Mouse (Mus musculus) urinary bladder, postnatal 14 days (tissue): Measurements from ENCODE around the gene Ndufs2.
A peak's percentile ranks its signal among the peaks of the same experiment; 100 is the strongest.

ENCODE experiments used
- DNase-seq: peaks from one replicate; pipeline ENCODE4 v3.0.0; 2021; ENCODE audit warnings: low spot score

The Ndufs2 gene

DNA sequence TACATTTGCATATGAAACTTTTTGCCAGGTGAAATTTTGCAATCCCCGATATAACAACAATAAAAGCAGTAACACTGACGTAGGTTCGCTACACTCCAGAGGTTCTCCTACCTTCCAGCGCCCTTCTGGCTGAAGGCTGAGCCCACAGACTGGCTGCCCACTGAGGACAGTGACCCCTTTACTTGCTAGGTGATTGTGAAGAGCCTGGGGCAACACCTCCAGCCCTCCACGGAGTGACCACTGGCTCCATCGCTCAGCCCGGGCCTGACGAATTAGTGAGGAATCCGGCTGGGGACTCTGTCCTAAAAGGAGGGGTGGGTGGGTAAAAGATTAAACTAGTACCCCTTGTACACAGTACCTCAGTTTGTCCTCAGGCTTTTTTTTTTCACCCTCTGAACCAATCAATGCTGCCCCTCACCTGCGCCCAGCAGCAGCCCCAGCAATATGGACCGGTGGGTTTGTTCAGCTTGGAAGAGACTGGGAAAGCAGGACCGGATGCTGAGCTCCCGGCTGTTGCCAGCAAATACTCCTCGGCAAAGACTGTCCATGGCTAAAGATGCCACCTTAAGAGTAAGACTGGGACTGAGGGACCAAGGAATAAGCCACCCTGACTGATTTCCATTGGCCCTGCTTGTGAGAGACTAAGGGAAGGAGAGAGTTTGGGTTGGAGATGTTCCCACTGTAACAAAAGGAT is 28.0 kb upstream of the Ndufs2 start:
- DNase-seq, result no peak

DNA sequence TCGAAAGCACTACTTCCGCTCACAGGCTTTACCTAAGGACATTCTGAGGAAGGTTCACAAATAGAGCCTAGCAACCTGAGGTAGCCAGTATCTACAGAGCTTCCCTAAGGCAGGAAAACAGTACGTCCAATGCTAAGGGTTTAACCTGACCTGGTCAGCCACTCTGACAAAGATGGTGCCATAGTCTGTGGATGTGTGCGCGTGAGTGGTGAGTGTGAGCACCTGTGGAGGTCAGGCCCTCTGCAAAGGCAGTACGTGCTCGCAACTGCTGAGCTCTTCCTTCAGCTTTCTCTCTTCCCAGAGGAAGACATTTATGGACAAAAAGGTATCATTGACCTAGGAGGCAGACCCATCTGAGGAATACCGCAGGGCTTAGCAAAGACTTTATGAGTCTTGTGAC is 27.2 kb upstream of the Ndufs2 start:
- no peak for DNase-seq

DNA sequence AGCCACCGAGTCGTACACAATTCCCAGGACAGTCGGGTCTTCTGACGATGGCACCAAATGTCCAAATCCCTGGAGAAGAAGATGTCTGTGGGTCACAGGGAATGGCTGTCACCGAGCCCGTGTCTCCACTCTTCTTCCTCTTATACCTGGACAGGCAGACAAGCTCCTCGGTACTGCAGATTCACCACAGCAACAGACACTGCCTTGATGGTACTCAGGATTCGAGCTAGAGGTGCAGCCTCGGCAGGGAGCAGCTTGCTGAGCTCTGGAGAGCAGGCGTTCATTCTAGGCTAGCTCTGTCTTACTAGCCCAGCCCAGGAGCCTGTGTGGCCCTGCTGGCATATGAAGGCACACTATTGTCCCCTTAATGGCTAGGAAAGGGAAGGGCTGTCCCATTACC is 26.5 kb upstream of the Ndufs2 start:
- no peak for DNase-seq

DNA sequence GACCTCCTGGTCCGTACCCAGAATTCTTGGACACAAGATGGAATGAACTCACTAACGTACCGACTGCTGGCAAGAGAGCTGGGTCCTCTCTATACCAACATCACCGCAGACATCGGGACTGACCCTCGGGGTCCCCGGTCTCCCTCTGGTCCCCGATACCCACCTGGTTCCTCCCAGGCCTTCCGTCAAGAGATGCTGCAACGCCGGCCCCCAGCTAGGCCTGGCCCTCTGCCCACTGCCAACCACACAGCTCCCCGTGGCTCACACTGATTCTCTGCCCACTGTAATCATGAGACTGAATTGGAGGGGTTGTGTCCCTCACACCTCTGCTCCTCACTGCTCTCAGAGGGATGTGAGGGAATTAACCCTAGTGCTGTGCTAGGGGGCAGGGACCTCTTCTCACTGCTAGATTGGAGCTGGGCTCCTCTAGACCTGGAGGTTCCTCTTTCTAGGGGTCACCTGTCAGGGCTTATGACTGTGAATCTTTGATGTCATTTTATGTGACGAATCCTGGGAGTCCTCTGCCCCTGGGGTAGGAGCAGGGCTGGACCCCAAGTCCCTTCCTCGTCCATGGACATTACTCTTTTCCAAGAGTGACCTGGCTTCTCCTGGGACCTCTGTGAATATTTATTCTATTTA is 25.0 kb upstream of the Ndufs2 start:
- DNase-seq, result no peak

DNA sequence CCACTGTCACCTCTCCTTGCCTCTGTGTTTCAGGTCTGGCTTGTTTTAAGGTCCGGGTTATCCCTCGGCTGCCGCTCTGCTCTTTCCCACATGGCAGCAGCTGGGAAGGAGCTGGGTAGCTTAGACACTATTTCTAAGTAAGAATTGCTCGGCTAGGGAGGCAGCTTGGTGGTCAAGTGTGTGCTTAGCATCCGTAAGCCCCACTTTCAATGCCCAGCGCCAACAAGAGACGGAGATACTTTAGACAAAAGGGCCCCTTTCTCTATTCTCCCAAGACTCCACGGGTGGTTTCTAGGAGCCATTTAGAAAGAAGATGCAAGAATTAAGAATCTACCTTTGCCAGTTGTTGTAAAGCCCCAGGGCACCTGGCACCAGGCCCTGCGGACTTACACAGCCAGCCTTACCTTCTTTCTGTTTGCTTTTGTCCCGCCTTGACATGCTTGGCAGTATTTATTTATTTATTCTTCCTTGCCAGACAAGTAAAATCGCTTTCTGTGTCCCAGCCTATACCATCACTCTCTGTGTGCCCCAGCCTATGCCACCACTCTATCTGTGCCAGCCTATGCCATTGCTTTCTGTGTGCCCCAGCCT is 24.1 kb upstream of the Ndufs2 start:
- DNase-seq, result peak; percentile 76

DNA sequence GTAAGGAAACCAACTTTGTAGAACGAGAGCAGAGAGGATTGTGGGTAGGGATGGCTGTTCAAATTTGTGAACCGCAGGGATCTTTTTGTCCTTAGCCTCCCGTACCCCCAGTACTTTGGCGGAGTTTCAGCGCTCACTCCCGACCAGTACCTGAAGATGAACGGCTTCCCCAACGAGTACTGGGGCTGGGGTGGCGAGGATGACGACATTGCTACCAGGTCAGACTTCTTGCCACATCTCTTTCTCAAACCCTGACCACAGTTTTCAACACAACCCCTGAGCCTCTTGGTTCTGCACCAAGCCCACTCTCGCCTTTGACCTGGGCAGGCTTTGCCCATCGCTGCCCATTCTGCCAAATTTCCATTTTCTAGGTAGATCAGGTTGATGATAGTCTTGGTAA is 23.0 kb upstream of the Ndufs2 start:
- DNase-seq, result no peak

DNA sequence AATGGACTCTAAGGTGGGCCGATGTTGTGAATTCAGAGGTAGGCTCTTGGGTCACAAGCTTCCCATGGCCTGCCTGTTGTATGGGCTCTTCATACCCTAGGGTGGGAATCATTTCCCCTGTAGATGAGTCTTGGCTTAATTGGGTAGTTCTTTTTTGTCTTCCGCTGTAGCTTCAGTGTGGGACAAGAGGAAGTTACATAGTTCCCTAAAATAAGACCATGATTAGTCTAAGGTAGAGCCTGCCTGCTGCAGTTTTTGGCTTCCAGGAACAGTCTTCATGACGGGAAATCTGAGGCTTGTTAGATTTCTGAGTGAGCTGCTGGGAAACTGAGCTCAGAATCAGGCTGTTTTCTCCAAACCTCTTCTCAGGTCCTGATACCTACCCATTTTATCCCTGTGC is 20.9 kb upstream of the Ndufs2 start:
- no peak for DNase-seq

DNA sequence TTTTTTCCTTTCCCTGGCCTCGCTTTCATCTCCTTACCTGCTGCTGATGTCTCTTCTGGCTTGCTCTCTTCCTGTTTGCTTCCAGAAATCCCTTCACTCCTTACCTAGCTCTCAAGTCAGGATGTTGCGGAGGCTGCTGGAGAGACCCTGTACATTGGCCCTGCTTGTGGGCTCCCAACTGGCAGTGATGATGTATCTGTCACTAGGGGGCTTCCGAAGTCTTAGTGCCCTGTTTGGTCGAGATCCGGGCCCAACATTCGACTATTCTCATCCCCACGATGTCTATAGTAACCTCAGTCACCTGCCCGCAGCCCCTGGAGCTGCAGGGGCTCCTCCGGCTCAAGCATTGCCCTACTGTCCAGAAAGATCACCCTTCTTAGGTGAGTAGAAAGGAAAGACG is 20.4 kb upstream of the Ndufs2 start:
- DNase-seq, result no peak

DNA sequence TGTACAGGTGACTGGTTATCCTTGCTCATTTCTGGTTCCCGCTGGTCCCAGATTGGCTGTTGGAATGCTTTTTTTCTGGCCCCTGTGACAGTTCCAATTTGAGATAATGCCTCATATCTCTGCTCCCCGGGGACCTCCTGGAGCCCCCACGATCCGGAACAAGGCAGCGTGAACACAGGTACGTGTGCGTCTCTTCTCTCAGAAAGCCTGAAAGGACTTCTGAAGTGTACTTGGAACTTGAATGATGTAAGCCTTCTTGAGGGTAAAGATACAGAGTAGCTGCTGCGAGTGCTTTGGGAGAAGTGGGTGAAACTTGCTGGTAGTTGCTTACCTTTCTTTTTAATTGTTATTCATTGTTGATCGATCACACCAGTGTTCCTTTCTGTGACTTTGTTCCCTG is 20.0 kb upstream of the Ndufs2 start:
- no peak for DNase-seq

DNA sequence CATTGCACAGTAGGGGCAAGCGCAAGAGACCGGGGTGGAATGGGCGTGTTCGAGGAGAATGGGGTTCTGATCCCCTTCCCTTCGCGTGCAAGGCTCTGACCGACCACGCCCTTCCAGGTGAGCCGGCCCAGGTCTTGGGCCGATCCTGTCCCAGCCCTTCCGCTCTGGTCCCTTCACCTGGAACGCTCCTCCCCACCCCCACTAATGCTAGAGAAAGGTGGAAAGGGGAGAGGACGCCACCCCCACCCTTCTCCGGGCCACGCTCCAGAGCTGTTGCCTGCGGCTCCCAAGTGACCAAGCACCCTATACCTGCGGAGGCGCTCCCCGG is 19.3 kb upstream of the Ndufs2 start:
- DNase-seq, result peak; percentile 79

DNA sequence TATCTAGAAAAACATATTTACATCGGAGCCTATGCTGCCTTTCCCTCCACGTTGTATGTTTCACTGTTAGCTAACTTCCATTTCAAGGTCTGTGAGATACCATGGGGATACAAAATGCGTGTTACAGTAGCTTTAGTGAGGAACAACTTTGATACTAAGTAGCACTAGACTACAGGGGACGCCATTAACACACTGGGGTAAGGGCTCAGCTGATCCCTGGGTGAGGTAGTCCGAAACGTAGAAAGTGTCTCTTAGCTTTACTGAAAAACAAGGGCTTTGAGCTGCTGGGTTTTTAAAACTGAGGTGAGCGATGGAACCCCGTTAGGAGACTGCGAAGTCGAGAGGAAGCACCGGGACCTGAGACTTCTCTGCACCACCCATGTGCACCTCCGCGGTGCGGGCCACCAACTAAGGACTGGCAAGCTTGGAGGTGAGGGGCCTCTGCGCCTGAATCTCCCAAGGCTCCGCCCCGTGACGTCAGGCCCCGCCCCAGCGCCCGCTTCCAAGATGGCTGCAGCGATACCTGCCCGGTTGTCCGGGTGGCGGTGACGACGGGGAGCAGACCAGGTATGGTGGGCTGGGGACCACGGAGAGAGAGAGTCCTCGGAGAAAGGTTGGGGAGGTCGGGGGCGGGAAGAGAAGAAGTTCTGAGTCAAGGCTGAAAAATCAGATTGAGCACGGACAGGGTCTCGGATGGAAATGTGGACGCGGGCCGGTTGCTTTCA is 18.8 kb upstream of the Ndufs2 start, which contains the start of gene B4galt3:
B4galt3 (plus strand) TSS at position 481 of the 725 bp plus-strand sequence.
- DNase-seq, result peak; percentile 98

DNA sequence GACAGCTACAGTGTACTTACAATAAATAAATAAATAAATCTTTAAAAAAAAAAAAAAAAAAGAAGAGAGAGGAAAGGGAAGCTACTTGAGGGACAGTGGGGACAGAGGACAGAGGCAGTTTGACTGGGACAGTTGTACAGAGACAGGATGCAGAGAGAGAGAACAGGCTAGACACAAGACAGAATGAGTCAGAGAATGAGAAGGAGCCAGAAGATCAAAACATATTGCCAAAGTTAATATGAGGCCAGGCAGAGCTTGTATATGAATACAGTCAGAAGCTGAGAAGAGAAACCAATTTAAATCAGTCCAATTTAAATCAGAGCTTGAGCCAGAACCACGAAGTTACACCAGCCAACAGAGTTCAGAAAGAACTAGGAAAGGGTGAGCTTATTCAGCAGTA is 17.2 kb upstream of the Ndufs2 start:
- no peak for DNase-seq

DNA sequence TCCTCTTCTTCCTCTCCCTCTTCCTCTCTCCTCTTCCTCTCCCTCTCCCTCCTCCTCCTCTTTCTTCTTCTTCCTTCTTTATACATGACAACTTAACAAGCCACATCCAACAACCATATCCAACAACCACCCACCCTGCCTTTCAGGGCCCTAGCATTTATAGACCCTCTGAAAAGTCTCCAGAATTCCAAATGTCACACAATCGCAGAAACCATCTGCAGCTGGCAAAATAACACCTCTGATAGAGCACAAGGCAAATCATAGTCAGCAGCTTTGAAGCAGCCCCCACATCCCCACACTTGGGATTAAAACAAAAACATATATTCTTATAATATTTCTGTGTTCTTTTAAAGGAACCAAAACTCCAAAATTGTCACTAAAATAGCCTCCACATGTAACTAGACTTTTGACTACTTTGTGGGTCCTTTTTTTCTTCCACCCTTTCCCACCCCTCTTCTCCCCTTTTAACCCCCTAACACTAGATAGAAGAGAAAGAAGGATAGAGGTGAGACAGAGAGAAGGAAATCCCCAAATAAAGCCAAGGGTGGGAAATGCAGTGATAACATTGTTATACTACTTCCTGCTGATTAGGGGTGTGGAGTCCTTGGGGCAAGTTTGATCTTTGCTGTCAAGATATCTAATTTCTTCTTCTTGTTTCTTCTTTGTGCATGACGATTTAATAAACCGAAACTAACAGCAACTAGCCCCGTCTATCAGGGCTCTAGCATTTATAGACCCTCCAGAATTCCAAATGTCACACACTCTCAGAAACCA is 15.0 kb upstream of the Ndufs2 start:
- DNase-seq, result no peak

DNA sequence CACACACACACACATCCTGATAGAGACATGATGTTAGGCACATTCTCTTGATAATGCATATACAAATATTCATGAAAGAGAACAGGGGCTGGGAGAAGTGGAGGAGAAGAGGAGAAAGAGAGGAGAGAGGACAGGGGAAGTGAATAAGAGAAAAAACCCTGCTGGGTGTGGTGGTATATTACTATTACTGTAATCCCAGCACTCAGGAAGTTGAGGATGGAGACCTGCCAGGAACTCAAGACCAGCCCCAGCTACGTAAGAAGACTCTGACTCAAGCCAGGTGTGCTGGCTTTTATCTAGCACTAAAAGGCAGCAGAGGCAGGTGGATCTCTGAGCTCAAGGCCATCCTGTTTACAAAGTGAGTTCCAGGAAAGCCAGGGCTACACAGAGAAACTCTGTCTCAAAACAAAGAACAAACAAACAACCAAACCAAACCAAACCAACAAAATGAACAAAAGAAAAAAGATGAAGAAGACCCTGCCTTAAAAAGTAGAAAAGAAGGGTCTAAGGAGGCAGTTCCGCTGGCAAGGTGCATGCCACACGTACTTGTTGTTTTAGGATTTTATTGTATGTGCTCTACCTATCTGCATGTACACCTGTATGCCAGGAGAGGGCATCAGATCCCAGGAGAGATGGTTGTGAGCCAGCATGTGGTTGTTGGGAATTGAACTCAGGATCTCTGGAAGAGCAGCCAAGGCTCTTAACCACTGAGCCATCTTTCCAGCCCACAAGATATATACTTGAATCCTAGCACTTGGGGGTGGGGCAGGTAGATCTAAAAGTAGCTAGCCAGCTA is 12.7 kb upstream of the Ndufs2 start:
- no peak for DNase-seq

DNA sequence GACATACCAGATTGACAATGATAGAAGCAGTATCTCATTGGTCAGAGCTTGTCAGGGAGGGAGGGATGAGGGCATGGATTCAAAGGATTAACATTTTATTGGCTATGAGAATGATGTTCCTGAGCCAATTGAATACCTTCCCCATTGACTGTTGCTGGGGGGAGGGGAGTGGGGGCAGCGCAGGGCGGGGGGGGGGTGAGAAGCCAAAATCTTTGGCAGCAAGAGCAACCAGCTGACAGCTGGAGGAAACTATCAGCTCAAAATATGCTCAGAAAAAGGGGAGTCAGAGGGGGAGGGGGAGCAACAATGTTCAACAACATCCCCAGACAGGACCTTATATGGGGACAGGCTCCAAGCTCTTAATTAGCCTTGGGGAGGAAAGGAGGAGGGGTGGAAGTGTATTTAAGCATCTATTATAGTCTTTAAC is 12.0 kb upstream of the Ndufs2 start:
- no peak for DNase-seq

DNA sequence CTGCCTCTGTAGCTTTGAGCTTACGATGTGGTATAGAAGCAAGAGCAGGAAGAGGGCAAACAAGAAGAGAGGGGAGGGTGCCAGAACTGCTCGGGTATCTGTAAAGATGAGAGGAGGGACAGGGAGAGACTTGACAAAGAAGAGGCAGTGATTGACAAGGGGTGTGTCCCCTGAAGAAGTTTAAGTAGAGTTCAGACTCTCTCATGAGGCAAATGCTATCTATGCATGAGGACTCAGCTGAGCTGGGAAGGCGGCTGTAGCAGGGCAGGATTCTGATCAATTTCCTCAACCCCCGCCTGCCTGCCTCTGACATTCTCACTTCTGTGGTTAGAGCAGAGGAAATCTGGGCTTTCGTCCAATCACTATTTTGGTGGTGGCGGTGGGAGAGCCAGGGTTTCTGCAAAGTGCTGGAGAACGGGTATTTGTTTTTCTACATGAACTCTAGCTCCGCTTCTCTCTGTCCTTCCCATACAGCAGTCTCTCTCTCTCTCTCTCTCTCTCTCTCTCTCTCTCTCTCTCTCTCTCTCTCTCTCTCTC is 11.5 kb upstream of the Ndufs2 start:
- peak; percentile 58 for DNase-seq

DNA sequence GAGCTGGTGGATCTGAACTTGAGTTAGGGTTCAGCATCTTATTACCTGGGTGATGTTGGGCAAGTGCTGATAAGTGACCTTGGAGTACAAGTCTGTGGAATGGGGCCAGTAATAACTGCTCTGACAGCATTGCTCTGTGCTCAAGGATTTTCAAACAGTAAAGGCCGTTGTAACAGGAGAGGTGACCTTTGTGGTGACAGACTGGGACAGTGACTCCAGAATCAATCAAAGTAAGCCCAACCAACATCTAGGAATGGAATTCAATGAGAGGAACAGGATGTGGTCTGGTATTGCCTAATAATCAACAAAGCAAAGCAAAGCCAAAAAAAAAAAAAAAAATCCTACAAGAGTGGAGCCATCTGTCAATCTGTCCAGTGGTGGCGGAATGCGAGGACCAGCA is 9.1 kb upstream of the Ndufs2 start:
- DNase-seq, result no peak

DNA sequence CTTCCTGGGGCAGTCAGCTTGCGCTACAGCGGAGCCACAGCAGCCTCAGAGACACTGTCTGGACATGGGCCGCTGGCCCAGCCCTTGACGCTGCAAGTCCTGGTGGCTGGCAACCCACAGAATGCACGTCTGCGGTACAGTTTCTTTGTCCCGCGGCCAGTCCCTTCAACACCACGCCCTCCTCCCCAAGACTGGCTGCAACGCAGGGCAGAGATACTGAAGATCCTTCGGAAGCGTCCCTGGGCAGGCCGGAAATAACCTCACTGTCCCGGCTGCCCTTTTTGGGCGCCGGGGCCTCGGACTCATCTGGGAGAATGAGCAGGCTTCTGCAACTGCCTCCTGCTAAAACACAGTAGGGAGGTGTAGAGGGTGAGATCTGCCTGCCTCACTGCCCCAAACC is 7.7 kb upstream of the Ndufs2 start:
- DNase-seq, result no peak

DNA sequence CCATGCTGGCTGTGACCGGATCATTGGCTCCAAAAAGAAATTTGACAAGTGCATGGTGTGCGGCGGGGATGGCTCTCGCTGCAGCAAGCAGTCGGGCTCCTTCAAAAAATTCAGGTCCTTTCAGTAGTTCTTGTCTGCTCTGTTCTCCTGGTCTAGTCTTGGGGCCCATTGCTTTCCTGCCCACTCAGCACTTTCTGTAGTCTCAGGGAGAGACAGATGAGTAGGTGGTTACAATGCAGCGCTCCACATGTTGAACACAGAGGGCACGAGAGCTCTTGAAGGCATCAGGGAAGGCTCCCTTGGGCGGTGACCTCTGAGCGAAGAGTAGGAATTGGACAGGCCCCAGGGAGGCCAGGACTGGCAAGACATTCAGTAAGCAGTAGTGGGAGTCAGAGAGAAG is 6.6 kb upstream of the Ndufs2 start:
- no peak for DNase-seq

DNA sequence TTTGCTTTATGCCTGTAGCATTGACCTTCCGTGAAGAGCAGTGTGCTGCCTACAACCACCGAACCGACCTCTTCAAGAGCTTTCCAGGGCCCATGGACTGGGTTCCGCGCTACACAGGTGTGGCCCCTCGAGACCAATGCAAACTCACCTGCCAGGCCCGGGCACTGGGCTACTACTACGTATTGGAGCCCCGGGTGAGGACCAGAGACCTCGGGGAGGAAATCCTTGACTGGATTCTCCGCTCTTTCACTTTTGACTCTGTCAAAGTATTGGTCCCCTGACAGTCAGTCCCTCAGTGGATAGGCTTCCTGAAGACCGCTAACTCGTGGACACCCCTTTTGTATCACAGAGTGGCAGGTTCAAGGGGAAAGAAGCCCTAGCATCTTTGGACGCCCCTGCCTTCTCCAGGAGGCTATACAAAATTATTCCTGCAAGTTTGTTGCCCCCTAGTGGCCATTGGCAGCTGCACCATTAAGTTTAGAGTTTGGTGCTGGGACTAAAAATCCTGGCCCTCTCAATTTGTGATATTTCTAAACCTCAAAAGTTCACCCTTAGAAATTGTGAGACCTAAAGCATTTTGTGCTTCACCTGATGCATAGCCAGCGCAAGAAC is 5.9 kb upstream of the Ndufs2 start:
- peak; percentile 61 for DNase-seq
